Mouse (Mus musculus) embryonic stem cell, embryonic (primary cell): Measurements from ENCODE around the gene Cyb561d1.

ENCODE experiments used
- CTCF ChIA-PET, 4 experiments: fragments of 300-600 bp in 2 of 4; fragments of 350-600 bp in 2 of 4; sonication (Branson Sonifier 250); formaldehyde crosslinking; loops; one replicate each; lab custom pipeline; 2022; ENCODE audit warnings: inconsistent platforms in 2 of 4; lab: Charles Lee
- POLR2A ChIA-PET, 4 experiments: fragments of 300-600 bp in 2 of 4; fragments of 350-600 bp in 2 of 4; sonication (Branson Sonifier 250); formaldehyde crosslinking; loops; one replicate each; lab custom pipeline; 2022; ENCODE audit warnings: antibody characterized with exemption in 4 of 4, inconsistent platforms in 1 of 4; lab: Charles Lee

Cyb561d1 gene

DNA sequence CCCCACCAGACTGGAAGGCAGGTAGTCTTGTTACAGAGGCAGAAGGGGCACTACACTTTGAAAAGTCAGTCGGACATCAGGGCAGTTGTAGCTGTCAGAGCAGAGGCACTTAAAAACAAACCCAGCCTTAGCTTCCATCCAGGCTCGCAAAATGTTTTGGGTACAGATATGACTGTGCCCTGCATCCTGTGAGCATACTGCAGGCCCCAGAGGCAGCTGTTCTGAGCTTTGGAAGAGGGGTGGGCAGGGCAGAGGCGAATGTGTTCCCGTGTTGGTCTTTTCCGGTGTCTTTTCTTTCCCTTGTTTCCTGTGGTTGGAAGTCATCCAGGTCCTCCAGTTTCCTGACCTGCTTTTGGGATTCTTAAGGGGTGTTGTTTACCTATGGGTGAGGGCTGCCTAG lies 11.1 kb downstream of the Cyb561d1 start:
- CTCF ChIA-PET = interaction anchor here in 2 of 4 experiments (1.1 to 2.1 kb wide), 5 partner anchors 11 to 25 kb away, joined by 4 to 9 read pairs (median 5); partner anchors contain the start of gene Cyb561d1 (in 2 of the 2)

GRCm38 (mm10) chr3:108188716-108189490 lies 12.1 kb downstream of the Cyb561d1 start:
- POLR2A ChIA-PET = interaction anchor here (0.6 to 11.5 kb wide), 7 partner anchors 12 to 257 kb away, joined by 3 to 158 read pairs (median 5); partner anchors contain the start of genes Cyb561d1 (in 3 of the 4), Atxn7l2 (in 2 of the 4) and Gstm7 (in 1 of the 4)

More for the DNA sequence above, 11.1 kb downstream of the Cyb561d1 start:
- POLR2A ChIA-PET = interaction anchor here in 2 of 4 experiments (1.1 to 11.5 kb wide), 5 partner anchors 12 to 258 kb away, joined by 3 to 158 read pairs (median 16); partner anchors contain the start of genes Cyb561d1 (in 2 of the 2), Atxn7l2 (in 1 of the 2) and Gstm7 (in 1 of the 2)

GRCm38 (mm10) chr3:108187111-108187795 lies 13.8 kb downstream of the Cyb561d1 start:
- ChIA-PET POLR2A (interaction anchor here (0.6 to 11.5 kb wide), 14 partner anchors 9 to 360 kb away, joined by 3 to 158 read pairs (median 4); partner anchors contain the start of genes Atxn7l2 (in 2 of the 4), Cyb561d1 (in 2 of the 4), Gnai3 (in 1 of the 4) and Psma5 (in 1 of the 4)), CTCF (interaction anchor here in 2 of 4 experiments (0.6 to 2.4 kb wide), 5 partner anchors 10 to 468 kb away, joined by 3 to 8 read pairs (median 5); partner anchors contain the start of gene Cyb561d1 (in 2 of the 2))

More at GRCm38 (mm10) chr3:108188716-108189490, 12.1 kb downstream of the Cyb561d1 start:
- CTCF ChIA-PET = interaction anchor here in 3 of 4 experiments (0.6 to 2.4 kb wide), 8 partner anchors 9 to 704 kb away, joined by 3 to 9 read pairs (median 5); partner anchors contain the start of gene Cyb561d1 (in 2 of the 3)

DNA sequence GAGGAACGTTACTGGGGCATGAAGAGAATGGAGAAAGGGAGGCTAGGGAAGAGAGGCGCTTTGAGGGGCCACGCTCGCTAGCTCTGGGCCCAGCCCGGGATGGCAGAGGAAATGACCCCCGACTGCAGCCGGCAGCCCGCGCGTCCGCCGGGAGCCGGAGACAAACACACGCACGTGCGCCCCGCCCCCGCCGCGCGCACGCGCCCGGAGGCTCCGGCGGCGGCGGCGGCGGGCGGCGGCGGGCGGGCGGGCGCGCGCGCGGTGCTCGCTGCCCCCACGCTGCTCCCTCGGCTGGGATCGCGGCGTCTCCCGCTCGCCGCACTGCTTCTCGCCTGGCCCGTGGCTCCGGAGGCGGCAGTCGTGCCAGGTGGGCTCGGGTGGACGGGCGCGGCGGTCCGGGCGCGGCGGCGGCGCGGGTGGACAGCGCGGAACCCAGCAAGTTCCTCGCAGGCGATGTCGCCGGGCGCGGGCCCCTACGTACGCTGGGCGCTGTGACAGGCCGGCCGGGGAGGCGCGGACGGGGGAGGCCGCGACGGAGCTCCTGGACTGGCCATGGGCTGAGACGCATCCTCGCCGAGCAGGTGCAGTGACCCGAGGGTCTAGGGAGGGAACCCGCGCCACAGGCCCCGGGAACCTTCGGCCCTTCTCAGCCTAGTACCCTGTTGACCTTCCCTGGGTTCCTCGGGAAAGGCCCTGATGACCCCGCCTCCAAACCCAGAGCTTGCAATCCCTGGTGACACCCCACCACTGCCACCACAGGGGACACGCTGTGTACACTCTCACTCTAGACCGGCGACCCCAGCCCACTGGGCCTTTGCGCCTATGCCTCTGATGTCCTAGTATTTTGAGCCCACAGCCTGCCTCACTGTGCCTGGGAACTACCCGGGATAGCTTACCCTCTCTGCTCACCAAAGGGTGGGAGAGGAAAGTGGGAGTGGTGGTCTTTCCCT lies 14.6 kb downstream of the Cyb561d1 start, which contains the start of gene Amigo1:
TSS of gene Amigo1 (plus strand) at position 238 of the 950 bp plus-strand sequence.
- ChIA-PET CTCF (interaction anchor here (0.5 to 2.0 kb wide), 9 partner anchors 12 to 318 kb away, joined by 3 to 6 read pairs (median 4); partner anchors contain the start of gene Cyb561d1 (in 3 of the 4)), POLR2A (interaction anchor here in 3 of 4 experiments (0.5 to 11.5 kb wide), 18 partner anchors 14 to 258 kb away, joined by 3 to 158 read pairs (median 4); partner anchors contain the start of genes Cyb561d1 (in 3 of the 3), Atxn7l2 (in 2 of the 3), Gnai3 (in 1 of the 3) and Psma5 (in 1 of the 3))

DNA sequence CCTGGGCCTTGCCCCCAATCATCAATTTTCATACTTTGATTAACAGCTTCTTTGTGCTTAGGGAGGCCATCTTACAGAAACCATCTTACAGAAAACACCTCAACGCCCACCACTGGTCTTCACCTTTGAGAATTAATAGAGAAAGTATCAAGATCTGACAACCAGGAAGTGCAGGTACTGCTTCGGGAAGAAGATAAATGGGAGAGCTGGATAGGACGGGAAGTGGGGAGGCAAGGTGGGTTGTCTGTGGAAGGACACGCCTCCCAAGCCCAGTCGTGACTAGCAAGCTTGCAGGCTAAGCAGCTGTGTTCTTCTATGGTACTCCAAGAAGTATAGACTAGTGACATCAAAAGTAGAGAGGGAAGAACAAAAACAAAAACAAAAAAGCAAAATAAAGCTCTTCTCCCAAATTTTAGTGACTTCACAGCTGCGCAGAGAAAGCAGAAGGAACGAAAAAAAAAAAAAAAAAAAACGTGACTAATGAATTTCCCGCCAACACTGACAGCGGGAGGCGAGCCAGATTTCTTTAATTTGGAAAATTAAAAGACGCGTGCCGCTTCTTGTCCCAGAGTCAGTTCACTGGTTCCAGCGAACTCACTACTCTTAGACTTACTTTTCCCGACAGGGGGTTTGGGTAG lies 15.4 kb downstream of the Cyb561d1 start:
- CTCF ChIA-PET = interaction anchor here (0.5 to 1.4 kb wide), 8 partner anchors 11 to 28 kb away, joined by 3 to 6 read pairs (median 4); partner anchors contain the start of gene Cyb561d1 (in 1 of the 4)
- POLR2A ChIA-PET = interaction anchor here (0.5 to 11.5 kb wide), 19 partner anchors 10 to 374 kb away, joined by 3 to 158 read pairs (median 4); partner anchors contain the start of genes Cyb561d1 (in 3 of the 4), Atxn7l2 (in 2 of the 4), Gnai3 (in 1 of the 4) and Psma5 (in 1 of the 4)

- CTCF ChIA-PET = interaction anchor here in 3 of 4 experiments (0.6 to 1.4 kb wide), 7 partner anchors 12 to 20 kb away, joined by 3 to 6 read pairs (median 3); partner anchors contain the start of gene Cyb561d1 (in 2 of the 3)
- POLR2A ChIA-PET = interaction anchor here in 3 of 4 experiments (0.6 to 11.5 kb wide), 13 partner anchors 9 to 476 kb away, joined by 3 to 158 read pairs (median 4); partner anchors contain the start of genes Atxn7l2 (in 3 of the 3), Cyb561d1 (in 3 of the 3), Psrc1 (in 1 of the 3) and Sars (in 1 of the 3)
Measured at GRCm38 (mm10) chr3:108184742-108185141, 16.3 kb downstream of the Cyb561d1 start.

- CTCF ChIA-PET = interaction anchor here in 3 of 4 experiments (0.8 to 2.4 kb wide), 5 partner anchors 14 to 237 kb away, joined by 3 to 11 read pairs (median 3); partner anchors contain the start of genes Cyb561d1 (in 1 of the 3) and Gstm6 (in 1 of the 3)
- POLR2A ChIA-PET = interaction anchor here in 2 of 4 experiments (1.1 to 1.4 kb wide), 3 partner anchors 8 to 77 kb away, joined by 3 to 5 read pairs (median 3); partner anchors contain the start of gene Psma5 (in 1 of the 2)
Measured at GRCm38 (mm10) chr3:108180514-108180913, 20.5 kb downstream of the Cyb561d1 start.

DNA sequence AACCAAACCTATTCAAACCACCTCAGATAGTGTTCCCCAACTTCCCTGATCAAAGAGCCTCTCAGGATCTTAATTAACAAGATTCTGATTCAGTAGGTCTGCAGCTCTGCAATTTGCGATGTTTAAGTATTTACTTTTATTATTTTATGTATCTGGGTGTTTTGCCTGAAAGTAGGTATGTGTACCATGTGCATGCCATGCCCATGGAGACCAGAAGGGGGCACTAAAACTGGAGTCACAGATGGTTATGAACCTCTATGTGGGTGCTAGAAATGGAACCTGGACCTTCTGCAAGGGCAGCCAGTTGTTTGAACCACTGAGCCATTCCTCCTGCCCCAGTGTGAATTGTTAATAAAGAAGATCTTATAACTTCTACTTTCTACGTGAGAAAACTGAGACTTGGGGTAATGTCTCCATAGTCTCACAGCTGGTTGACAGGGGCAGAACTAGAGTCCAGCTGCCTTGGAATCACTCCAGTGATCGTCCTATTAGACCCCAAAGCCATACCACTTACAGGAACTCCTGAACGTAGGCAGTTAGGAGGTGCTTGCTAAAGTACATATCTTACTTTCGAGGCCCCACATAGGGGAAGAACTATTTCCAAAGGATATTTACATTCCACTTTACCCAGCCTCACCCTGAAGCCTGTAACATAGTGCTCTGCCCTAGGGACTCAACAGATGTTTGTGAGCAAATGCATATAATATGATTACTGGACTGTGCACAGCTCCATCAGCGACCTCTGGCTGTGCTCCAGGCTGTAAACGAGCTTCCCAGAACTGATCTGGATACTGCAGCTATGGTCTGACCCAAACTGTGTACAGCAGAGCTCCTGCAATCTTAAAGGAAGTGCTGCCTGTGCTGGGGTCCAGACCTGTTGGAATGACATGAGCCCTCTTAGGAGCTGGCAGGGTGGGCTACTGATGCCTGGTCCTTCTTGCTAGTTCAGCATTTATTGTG lies 22.0 kb downstream of the Cyb561d1 start:
- CTCF ChIA-PET = interaction anchor here (0.6 to 2.4 kb wide), 10 partner anchors 12 to 563 kb away, joined by 3 to 11 read pairs (median 4); partner anchors contain the start of genes Cyb561d1 (in 1 of the 4) and Gstm6 (in 1 of the 4)
- POLR2A ChIA-PET = interaction anchor here in 1 of 4 experiments (0.6 to 1.1 kb wide), 3 partner anchors 9 to 55 kb away, joined by 3 to 4 read pairs (median 3); no protein-coding TSS in a partner anchor

DNA sequence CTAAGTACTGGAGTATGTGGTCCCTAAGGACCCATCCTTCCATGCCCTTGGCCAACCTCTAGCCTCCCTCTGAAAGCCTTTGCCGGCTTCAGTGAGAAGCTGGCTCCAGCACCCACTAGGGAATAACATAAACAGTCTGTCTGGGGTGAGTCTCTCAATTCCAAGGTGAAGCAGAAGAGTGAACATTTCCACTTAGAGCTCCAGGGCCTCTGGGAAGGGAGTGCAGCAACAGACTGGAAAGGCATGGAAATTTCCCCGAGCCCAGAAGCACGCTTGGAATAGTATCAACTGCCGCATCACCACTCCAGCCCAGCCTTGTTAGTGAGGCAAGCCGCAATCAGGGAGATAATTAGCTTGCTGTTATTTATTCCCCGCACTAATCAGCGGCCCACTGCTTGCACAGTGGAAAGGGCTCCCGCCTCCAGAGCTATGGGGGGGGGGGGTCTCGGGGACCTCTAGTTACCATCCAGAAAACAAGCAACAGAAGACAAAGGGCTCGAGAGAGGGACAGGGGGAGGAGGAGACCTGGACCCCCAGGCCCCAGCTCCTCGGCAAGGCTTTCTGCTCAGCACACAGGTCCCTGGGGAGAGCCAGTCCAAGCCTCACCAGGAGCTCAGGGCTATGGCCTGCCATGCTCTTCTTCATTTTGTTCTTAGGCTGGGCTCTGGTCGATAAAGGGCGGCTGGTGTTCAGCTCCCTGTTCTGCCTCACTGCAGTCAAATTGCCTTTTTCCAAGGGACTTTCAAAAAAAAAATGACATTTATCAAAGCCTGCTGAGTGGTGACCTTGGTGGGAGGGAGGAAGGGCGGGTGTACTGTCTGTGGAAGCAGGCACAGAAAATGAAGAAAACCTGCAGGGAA lies 26.1 kb downstream of the Cyb561d1 start:
- POLR2A ChIA-PET = interaction anchor here in 3 of 4 experiments (0.5 to 1.3 kb wide), 10 partner anchors 10 to 817 kb away, joined by 3 to 8 read pairs (median 4); partner anchors contain the start of gene Cyb561d1 (in 1 of the 3)
- CTCF ChIA-PET = interaction anchor here (0.5 to 1.7 kb wide), 10 partner anchors 8 to 486 kb away, joined by 3 to 19 read pairs (median 6); partner anchors contain the start of genes Amigo1 (in 1 of the 4), Atxn7l2 (in 1 of the 4) and Cyb561d1 (in 1 of the 4)

- CTCF ChIA-PET = interaction anchor here in 1 of 4 experiments (0.8 kb wide), 1 partner anchor 32 kb away, joined by 4 read pairs; the partner anchor contains the start of gene Cyb561d1
- POLR2A ChIA-PET = interaction anchor here in 2 of 4 experiments (0.6 to 1.0 kb wide), 3 partner anchors 19 to 114 kb away, joined by 3 read pairs; no protein-coding TSS in a partner anchor
Measured at GRCm38 (mm10) chr3:108169199-108169598, 31.8 kb downstream of the Cyb561d1 start.

DNA sequence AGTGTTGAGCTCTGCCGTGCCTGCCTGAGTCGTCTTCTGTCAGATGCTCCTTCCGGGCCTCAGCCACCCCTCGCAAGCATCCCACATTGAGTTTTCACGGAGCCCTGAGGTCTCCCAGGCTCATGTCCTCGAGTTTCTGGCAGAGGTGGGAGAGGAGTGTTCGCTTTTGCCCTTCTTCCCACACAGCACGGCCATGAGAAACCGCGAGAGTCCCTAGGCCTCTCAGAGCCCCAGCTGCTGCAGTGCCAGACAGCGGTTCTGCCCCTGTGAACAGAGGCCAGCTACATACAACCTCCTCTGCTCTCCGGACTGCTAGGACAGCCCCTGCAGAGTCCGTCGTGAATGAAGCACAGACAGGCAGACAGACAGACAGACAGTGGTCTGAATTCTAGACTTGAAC lies 33.5 kb downstream of the Cyb561d1 start:
- ChIA-PET POLR2A (interaction anchor here in 2 of 4 experiments (0.7 to 3.5 kb wide), 7 partner anchors 18 to 51 kb away, joined by 3 to 23 read pairs (median 4); partner anchors contain the start of genes Cyb561d1 (in 2 of the 2) and Gnai3 (in 2 of the 2)), CTCF (interaction anchor here (0.5 to 4.1 kb wide), 9 partner anchors 11 to 326 kb away, joined by 3 to 58 read pairs (median 5); partner anchors contain the start of genes Cyb561d1 (in 2 of the 4) and Atxn7l2 (in 1 of the 4))

DNA sequence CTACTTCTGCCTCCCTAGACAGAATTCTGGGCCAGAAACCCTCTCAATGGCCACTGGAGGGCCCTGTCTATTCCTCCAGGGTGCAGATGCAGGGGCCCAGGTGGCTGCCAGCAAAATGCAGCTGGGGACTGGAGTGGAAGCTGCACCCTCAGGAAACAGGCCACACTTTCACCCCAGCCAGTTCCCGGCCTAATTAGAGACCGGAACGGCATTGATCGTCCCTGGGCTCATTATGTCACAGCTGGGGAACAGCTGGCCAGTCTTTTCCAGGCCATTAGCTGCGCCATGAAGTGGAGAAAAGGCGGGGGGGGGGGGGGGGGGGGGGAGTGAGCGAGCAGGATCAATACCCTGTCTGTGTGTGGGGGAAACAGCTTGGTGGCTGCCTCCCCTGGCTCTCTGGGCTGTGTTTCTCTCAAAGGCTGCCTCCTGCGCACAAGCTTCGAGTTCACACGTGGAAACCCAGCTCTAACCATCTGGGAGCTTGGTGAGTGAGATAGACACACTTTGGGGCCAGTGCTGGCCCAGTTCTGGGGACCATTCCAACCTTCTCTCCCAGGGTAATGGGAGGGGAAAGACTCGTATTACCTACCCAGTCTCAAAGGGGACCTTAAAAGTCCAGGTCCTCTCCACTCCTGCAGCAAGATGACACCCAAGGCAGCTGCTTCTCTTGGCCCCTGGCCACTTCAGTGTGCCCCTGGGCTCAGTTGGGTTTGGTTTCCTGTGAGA lies 34.4 kb downstream of the Cyb561d1 start:
- POLR2A ChIA-PET = interaction anchor here in 3 of 4 experiments (0.6 to 3.7 kb wide), 15 partner anchors 16 to 556 kb away, joined by 3 to 24 read pairs (median 4); partner anchors contain the start of genes Cyb561d1 (in 2 of the 3), Gnai3 (in 2 of the 3), Gpsm2 (in 1 of the 3) and Psma5 (in 1 of the 3)

More for the DNA sequence above, 34.4 kb downstream of the Cyb561d1 start:
- CTCF ChIA-PET = interaction anchor here (0.5 to 4.1 kb wide), 32 partner anchors 8 to 600 kb away, joined by 3 to 58 read pairs (median 4); partner anchors contain the start of genes Cyb561d1 (in 3 of the 4), Atxn7l2 (in 2 of the 4), Gstm2 (in 1 of the 4) and Psrc1 (in 1 of the 4)
